Mouse (Mus musculus): ENCODE measurements around the gene Ifih1.

Gene Ifih1

GRCm38 (mm10) chr2:62639869-62640268, 6.2 kb downstream of the Ifih1 start:
- no peak for DNase-seq (ENCODE audit: low spot score in 2 of 2)

DNA sequence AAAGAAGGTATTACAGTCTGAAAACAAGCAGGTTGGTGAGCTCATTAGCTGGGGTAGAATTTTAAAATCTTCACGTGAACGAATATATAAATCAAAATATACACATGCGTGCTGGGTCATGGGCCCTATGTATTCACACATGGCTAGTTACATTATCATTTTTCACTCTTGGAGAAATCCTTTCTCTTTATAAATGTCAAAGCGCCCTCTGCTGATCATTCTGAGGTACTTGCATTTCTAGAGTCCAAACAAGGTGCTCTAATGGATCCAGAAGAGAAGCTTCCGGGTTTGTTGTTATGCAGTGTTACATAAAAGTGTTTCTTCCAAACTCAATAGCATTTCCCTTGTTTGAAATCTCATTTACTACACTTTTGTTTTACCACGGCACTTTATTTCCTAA, 15.6 kb downstream of the Ifih1 start:
- DNase-seq (ENCODE audit: low spot score in 2 of 2) = peak in 1 of 2 experiments; percentile 23

DNA sequence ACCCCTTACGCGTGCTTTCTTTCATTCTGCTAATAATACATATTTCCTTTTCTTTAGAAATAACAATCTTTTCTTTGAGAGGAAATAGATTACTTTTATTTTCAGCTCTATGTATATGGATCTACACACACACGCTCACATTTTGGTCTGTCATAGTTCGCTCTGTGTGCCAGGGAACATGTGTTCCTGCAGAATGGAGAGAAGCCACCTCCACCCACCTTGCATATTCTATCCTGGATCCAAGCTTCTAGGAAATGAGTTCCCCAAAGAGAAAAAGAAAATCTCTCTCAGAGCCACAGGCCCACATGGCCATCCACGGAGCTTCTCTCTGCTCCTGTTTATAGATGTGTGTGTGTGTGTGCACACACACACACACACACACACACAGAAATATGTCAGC, 17.7 kb downstream of the Ifih1 start:
- no peak for DNase-seq (ENCODE audit: low spot score in 2 of 2)

DNA sequence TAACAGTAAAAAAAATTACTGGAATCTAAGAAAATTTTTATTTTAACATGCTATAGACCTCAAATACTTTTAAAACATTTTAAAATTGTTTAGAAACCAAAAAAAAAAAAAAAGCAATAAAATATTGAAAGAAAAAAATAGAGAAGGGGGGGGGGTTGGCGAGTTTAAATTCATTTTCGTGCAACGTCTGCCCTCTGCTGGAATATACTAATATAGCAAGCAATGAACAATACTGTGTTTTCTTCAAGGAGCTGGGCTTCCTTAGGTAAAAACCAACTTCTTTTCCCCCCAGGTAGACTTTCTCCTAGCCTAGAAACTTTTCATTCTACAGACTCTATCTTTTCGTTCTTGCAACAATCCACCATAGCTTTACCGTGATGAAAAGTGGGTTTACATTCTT, 18.3 kb downstream of the Ifih1 start:
- no peak for DNase-seq (ENCODE audit: low spot score in 2 of 2)

GRCm38 (mm10) chr2:62623024-62623441, 23.0 kb downstream of the Ifih1 start:
- DNase-seq (ENCODE audit: low spot score in 2 of 2) = no peak

GRCm38 (mm10) chr2:62619679-62620078, 26.4 kb downstream of the Ifih1 start:
- DNase-seq (ENCODE audit: low spot score in 2 of 2) = no peak

- no peak for DNase-seq (ENCODE audit: low spot score in 2 of 2)
Measured at GRCm38 (mm10) chr2:62618934-62619341, 27.1 kb downstream of the Ifih1 start.

GRCm38 (mm10) chr2:62613133-62613532, 32.9 kb downstream of the Ifih1 start:
- no peak for DNase-seq (ENCODE audit: low spot score in 2 of 2)

DNA sequence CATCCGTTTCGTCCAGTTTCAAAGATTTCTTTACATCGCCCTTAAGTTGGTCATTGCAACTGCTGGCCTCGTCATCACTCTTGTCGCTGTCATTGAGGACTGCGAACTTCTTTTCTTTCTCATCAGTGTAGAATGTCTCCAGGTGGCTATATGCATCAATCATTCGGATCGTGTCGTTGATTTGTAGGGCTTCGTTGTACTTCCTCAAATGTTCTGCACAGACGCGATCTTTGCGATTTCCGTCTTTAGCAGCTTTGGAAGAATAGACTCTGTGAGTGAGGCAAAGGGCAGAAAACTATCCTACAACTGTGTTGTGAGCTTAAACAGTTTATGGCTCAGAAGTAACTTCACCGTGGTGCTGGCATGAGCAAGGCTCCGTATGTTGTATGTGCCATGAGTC, 39.9 kb downstream of the Ifih1 start:
- DNase-seq (ENCODE audit: low spot score in 2 of 2) = no peak

DNA sequence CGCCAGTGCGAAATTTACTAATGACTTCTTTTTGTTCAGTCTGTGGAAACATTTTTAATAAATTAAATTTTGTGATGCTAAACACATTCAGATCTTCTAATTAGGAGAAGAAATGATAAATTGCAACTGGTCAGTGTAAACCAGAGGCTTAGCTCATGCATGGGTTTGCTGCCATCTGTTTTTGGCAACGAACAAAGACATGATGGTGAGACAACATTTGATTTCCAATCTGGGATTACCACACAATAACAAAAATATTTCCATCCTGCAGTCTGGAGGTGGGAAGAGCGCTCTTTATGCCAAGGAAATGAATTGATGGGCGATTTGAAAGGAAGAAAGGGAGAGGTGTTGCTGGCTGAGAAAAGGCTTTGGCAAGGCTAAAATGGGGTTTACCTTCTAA, 42.5 kb downstream of the Ifih1 start:
- no peak for DNase-seq (ENCODE audit: low spot score in 2 of 2)

GRCm38 (mm10) chr2:62596586-62596985, 49.5 kb downstream of the Ifih1 start:
- DNase-seq (ENCODE audit: low spot score in 2 of 2) = peak; percentile 29 to 35

GRCm38 (mm10) chr2:62594491-62594890, 51.6 kb downstream of the Ifih1 start:
- DNase-seq (ENCODE audit: low spot score in 2 of 2) = no peak

DNA sequence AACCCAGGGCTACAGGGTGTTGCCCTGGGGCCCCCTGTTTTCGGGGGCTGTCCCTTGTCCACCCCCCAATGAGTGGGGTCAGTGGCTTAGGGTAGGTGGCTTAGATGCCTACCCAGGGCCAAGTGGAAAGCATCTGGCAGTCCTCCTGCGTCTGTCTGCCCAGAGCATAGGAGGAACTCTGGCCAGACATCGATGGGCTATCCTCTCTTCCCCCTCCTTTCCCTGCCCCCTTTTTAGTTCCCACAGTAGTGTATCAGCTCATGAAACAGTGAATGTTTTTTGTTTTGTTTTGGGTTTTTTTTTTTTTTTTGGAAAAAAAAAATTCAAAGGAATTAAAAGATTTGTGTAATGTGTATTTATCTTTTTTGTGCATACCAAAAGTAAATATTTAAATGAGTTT, 54.5 kb downstream of the Ifih1 start:
- DNase-seq (ENCODE audit: low spot score in 2 of 2) = no peak

DNA sequence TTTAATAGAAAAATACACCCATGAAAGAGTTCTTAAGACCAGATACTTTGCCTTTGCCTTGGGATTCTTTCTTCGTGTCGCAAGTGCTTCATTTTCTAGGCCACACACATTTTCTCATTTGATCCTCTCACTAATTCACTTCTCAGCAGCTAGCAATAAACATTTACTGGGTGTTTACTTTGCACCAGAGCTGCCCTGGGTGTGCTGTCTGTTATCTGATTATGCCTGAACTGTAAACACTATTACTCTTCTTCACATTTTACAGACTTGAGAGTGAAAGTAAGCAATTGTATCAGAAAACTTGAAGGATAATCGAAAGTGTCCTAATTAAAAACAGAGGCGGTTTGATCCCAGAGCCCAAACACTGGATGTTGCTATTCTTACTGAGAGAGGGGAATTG, 56.7 kb downstream of the Ifih1 start:
- no peak for DNase-seq (ENCODE audit: low spot score in 2 of 2)

DNA sequence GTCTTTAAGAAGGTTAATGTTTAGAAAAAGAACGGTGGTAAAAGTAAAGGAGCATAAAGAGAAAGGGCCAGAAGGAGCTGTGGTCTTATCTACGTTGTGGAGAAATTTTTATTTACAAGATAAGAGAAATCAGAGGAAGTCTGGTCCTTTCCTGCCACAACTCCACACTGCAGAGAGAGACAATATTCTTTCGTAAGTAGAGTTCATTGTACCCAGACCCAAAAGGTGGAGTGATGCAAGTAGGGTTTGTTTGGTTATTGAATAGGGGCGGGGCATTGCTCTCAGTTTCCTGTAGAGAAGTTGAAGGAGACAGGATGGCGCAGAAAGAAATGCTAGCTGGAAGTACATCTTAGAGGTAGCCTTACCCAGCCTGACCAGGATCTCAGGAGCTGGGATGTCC, 60.3 kb downstream of the Ifih1 start:
- no peak for DNase-seq (ENCODE audit: low spot score in 2 of 2)

GRCm38 (mm10) chr2:62574962-62575361, 71.1 kb downstream of the Ifih1 start:
- DNase-seq (ENCODE audit: low spot score in 2 of 2) = peak; percentile 6 to 28

DNA sequence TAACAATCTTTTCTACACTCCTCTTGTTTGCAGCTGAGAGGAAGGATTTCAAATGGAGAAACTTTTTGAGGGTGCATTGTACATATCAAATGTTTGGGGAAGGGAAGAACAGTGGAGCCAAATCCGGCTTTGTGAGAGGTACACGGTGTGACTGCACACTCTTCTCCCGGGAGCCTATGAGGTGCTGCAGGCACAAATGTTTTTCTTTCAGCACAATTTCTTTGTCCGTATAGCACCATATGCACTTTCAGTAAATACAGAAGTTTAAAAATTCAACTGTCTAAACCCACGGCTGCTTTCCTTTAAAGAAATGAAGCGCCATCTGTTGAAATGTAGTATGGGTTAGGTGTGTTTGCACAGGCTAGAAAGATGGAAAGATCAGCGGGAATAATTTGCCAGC, 71.8 kb downstream of the Ifih1 start:
- no peak for DNase-seq (ENCODE audit: low spot score in 2 of 2)

GRCm38 (mm10) chr2:62573753-62574159, 72.3 kb downstream of the Ifih1 start, which contains the start of gene Fap:
Gene Fap, minus strand, starts transcription at chr2:62574075.
- peak; percentile 67 to 70 for DNase-seq (ENCODE audit: low spot score in 2 of 2)

GRCm38 (mm10) chr2:62573099-62573752, 72.8 kb downstream of the Ifih1 start:
- DNase-seq (ENCODE audit: low spot score in 2 of 2) = peak in 1 of 2 experiments; percentile 19

DNA sequence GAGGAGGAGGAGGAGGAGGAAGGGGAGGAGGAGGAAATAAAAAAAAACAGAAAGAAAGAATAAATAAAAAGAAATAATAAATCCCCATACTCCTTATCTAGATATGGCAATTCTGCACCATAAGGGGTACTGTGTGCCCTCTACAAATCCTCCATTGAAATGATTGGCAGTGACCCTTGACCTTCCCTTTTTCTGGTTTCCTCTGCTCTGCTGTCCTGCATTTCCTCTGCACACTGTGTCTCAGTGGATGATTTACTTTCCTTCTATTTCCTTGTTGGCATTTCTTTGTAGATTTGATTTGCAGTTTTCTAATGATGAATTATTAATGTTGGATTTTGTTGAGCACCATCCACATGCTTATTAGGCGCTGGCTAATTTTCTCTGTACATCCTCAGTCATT, 81.4 kb downstream of the Ifih1 start:
- DNase-seq (ENCODE audit: low spot score in 2 of 2) = no peak

DNA sequence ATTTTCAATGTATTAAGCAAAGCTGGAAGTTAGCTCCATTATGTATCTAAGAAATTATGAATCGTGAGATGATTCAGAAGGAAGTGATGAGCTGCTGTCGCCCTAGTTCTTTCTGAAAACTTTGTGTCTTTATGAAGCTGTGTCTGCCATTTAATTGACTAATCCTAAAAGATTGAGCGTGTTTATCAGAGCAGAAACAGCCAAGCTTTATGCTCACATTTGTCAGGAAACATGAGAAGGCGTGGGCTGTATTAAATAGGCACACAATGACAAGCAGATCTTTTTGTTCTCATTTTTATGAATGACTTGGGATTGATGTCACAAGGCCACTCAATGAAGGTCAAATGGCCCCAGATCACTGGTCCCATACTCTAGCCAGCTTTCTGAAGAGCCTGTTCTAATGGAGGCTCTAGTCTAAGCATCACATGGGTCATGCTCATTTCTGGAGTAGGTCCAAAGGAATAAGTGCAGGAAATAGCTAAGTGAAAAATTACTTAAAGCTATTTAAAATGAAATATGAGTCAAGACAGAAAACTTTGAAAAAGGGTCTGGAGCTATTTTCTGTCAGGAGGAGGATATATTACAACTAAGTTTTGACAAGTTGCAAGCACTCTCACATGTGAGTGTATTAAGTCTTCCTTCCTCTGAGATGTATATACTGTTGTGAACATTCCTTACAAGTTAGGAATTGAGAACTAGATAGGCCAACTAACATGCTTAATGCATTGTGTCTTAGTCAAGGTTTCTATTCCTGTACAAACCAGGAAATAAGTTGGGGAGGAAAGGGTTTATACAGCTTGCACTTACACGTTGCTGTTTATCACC, 83.2 kb downstream of the Ifih1 start:
- DNase-seq (ENCODE audit: low spot score in 2 of 2) = no peak

DNA sequence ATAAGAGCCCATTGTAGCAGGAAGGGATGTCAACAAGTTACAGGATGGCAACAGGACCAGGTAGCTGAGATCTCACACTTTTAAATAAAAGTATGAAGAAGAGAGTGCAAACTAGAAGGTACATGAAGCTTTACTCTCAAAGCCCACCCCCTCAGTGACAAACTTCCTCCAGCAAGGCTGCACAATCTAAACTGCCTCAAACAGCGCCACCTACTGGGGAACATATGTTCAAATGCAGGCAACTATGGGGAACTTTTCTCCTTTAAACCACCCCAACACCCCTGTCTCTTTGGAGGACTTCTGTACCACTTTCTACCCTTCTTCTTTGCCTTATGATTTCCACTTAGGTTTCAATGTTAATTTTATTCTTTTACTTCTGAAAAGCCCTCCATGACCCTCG, 88.6 kb downstream of the Ifih1 start:
- DNase-seq (ENCODE audit: low spot score in 2 of 2) = no peak

GRCm38 (mm10) chr2:62556349-62556748, 89.7 kb downstream of the Ifih1 start:
- DNase-seq (ENCODE audit: low spot score in 2 of 2) = peak; percentile 34 to 40

All from heart, adult 9 months (tissue).